Mouse (Mus musculus): ENCODE data around the gene Rgs7bp. TPM values are rescaled to one million over a fixed set of nuclear protein-coding genes. Genes with fewer than 3 reads are reported as not detected.

Rgs7bp gene
- polyA plus RNA-seq, 1 experiment from 2014 or later = 3.2 TPM

DNA sequence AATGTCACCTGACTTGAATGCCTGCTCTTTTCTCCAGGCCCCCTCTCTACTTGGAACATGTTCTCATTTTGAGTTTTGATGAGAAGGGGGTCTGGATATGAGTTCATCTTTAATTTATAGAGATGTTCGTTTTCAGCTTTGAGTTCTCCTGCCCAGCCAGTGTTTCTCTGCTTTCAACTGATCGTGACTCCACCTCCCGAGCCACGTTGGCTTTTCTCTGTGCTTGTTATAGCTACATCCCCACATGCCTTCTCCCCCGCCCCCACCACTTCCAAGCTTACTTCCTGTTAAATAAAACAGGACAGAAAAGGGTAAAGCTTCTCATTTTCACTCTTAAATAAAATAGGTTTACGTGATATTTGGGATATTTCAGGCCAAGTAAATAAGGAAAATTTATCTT is 3.3 kb downstream of the Rgs7bp start:
- no peaks in the 10 kb centered on the region for H3K36me3 ChIP-seq

DNA sequence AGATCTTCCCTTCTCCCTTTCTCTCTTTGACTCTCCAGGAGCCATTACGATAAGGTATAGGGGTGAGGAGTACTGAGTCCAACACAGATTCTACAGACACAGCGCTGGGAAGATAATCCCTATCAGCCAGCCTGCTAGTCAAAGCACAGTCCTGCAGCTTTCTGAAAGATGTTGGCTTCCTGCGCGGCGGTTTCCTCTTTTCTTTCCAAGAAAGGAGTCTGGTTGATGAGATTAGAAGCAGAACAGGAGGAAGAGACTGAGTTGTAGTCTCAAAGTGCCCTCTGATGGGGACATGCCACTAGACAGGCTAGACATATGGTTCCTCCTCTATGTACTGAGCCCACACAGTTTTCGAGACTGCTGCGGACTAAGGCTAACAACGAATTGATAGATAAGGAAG is 6.1 kb downstream of the Rgs7bp start:
- 45% methylated on average over 8 of the region's 8 CpGs for WGBS
- peak; percentile 74 for ATAC-seq (replicated peaks; ENCODE audit: insufficient number of reproducible peaks, insufficient read depth, low FRiP score, low read depth)
- Histone ChIP-seq H3K4me3 (no peak overlapping the region), H3K36me3 (no peaks in the 10 kb centered on the region), H3K27me3 (no peaks in the 10 kb centered on the region), H3K9ac (no peak overlapping the region), H3K9me3 (replicated peaks) (no peaks in the 10 kb centered on the region), H3K27ac (no peak overlapping the region), H3K4me1 (replicated peaks) (peaks cover 14% of the 10 kb centered on the region), H3K4me2 (no peak overlapping the region)

More for the DNA sequence above, 3.3 kb downstream of the Rgs7bp start:
- 29% methylated on average over 6 of the region's 6 CpGs for WGBS
- no peak for ATAC-seq (replicated peaks; ENCODE audit: insufficient number of reproducible peaks, insufficient read depth, low FRiP score, low read depth)
- no peaks in the 10 kb centered on the region for H3K9me3 ChIP-seq (replicated peaks)
- no peak overlapping the region for H3K27ac ChIP-seq
- peaks cover 20% of the 10 kb centered on the region for H3K4me1 ChIP-seq (replicated peaks)
- no peaks in the 10 kb centered on the region for H3K27me3 ChIP-seq
- no peak overlapping the region for H3K4me3 ChIP-seq
- no peak overlapping the region for H3K9ac ChIP-seq
- peak overlapping the region; percentile 21 for H3K4me2 ChIP-seq

DNA sequence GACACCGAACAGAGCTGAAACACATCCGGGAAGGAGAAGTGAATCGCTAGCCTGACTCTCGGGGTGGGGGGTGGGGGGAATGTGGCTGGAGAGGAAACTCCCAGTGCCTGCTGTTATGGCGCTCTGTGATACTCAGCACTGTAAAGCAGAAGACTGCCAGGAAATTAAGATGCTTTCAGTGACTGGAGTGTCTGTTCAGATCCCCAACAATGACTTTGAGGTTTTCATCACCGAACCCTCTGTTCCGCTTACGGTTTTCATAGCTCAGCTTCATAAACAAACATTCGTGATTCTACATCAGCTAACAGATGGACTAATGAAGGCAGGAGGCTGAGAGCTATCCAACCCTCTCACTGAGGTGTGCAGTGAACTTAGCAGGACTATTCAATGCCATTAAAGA is 7.4 kb downstream of the Rgs7bp start:
- Histone ChIP-seq H3K27ac (peak overlapping the region; percentile 20; the same call in 1 of the 2 replicates), H3K4me1 (replicated peaks) (0 out of 2 replicates have a peak, but pooled peaks cover 8% of the 10 kb centered on the region), H3K4me3 (peak overlapping the region; percentile 7; the same call in 1 of the 2 replicates), H3K36me3 (no peaks in the 10 kb centered on the region), H3K4me2 (peak overlapping the region; percentile 37), H3K27me3 (no peaks in the 10 kb centered on the region), H3K9ac (no peak overlapping the region), H3K9me3 (replicated peaks) (no peaks in the 10 kb centered on the region)
- ATAC-seq (replicated peaks; ENCODE audit: insufficient number of reproducible peaks, insufficient read depth, low FRiP score, low read depth) = no peak; the same call in 1 of the 2 replicates
- WGBS = 41% methylated on average over 9 of the region's 9 CpGs

DNA sequence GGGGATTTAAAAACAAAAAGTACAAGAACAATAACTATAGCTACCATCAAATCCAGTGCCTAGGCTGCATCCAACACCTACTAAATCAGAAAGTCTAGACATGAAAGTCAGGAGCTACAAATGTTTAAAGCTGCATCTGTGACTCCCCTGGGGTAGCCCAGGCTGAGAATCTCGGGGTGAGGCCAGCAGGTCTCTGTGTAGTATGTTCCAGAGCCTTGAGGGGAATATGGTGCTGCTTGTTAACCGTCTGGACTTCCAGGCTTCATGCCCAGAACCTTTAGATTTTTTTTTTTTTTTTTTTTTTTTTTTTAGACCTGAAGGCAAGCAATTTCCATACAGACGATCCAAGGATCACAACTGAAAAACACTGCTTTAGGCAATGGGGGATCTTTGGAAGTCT is 10.8 kb downstream of the Rgs7bp start:
- H3K27ac ChIP-seq = no peak overlapping the region
- no peak overlapping the region for H3K4me2 ChIP-seq
- no peak overlapping the region for H3K9ac ChIP-seq
- H3K27me3 ChIP-seq = no peaks in the 10 kb centered on the region
- H3K9me3 ChIP-seq (replicated peaks) = no peaks in the 10 kb centered on the region
- 0 out of 2 replicates have a peak, but pooled peaks cover 4% of the 10 kb centered on the region for H3K4me1 ChIP-seq (replicated peaks)
- 59% methylated on average over 3 of the region's 3 CpGs for WGBS
- no peak overlapping the region for H3K4me3 ChIP-seq
- ATAC-seq (replicated peaks; ENCODE audit: insufficient number of reproducible peaks, insufficient read depth, low FRiP score, low read depth) = no peak
- no peaks in the 10 kb centered on the region for H3K36me3 ChIP-seq

DNA sequence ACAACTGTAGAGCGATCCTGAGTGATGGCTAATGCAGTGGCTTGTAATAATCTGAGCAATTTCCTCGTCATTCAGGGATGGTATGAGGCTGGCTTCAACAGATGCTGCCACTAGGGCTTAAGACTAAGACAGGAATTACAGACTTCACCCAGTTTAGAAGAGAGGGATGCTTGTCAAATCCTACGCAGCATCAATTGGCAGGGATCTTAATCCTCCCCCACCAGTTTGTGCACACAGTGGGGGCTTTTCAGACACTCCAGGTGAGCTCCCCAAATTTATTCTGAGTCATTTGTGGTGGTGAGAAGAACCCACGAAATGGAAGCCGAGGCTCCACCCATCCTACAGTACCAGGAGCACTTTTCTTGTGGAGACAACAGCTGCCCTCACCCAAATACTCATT is 16.4 kb downstream of the Rgs7bp start:
- no peak overlapping the region for H3K9ac ChIP-seq
- 75% methylated on average over 5 of the region's 5 CpGs for WGBS
- H3K4me3 ChIP-seq = no peak overlapping the region
- no peak for ATAC-seq (replicated peaks; ENCODE audit: insufficient number of reproducible peaks, insufficient read depth, low FRiP score, low read depth)
- no peaks in the 10 kb centered on the region for H3K36me3 ChIP-seq
- no peaks in the 10 kb centered on the region for H3K4me1 ChIP-seq (replicated peaks)
- H3K9me3 ChIP-seq (replicated peaks) = no peaks in the 10 kb centered on the region
- H3K27me3 ChIP-seq = no peaks in the 10 kb centered on the region
- H3K4me2 ChIP-seq = no peak overlapping the region
- no peak overlapping the region for H3K27ac ChIP-seq

DNA sequence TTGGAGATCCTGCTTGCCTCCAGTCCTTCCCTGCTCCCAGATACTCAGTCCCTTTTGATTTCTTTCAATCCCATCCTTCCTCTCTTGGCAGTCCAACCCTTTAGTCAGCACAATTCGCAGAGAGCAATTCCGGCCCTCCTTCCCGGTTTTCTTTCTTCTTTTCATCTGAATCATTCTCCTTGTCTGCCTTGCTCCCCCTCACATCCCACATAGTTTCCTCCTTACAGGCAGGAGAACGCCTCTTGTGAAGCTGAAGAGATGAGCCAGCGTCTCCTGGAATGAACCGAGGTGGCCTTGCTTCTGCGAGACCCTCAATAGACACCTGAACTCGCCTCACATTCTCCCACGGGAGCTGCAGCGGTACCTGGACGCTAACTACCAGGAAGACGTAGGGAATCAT is 16.9 kb downstream of the Rgs7bp start:
- H3K27me3 ChIP-seq = no peaks in the 10 kb centered on the region
- no peak overlapping the region for H3K4me2 ChIP-seq
- ATAC-seq (replicated peaks; ENCODE audit: insufficient number of reproducible peaks, insufficient read depth, low FRiP score, low read depth) = no peak
- no peak overlapping the region for H3K27ac ChIP-seq
- no peaks in the 10 kb centered on the region for H3K36me3 ChIP-seq
- no peaks in the 10 kb centered on the region for H3K4me1 ChIP-seq (replicated peaks)
- no peak overlapping the region for H3K4me3 ChIP-seq
- H3K9ac ChIP-seq = no peak overlapping the region
- 79% methylated on average over 12 of the region's 12 CpGs for WGBS
- no peaks in the 10 kb centered on the region for H3K9me3 ChIP-seq (replicated peaks)

- Histone ChIP-seq H3K9me3 (replicated peaks) (no peaks in the 10 kb centered on the region), H3K4me2 (no peak overlapping the region), H3K9ac (no peak overlapping the region), H3K27ac (no peak overlapping the region), H3K27me3 (no peaks in the 10 kb centered on the region), H3K4me1 (replicated peaks) (no peaks in the 10 kb centered on the region), H3K36me3 (no peaks in the 10 kb centered on the region), H3K4me3 (no peak overlapping the region)
- no peak for ATAC-seq (replicated peaks; ENCODE audit: insufficient number of reproducible peaks, insufficient read depth, low FRiP score, low read depth)
Measured at GRCm38 (mm10) chr13:105031882-105032281, 22.8 kb downstream of the Rgs7bp start.

DNA sequence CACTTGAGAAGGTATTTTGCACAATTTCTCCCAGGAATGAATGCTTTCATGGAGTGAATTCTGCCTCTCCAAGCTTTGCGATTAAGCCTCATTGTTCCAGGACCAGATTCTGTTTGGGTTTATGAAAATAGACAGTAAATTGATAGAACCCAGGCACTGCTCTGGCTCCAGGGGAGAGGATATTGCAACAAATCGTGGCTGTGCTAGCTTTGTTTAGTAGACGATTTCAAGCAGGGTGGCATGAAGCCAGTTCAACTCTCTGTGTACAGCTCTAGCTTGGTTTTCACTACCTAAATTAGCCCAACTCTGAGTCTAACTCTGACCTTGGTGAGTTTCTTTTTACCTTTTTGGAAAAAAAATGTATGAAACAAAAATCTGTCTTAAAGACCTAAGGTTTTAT is 26.5 kb downstream of the Rgs7bp start:
- ATAC-seq (replicated peaks; ENCODE audit: insufficient number of reproducible peaks, insufficient read depth, low FRiP score, low read depth) = no peak
- Histone ChIP-seq H3K9ac (no peak overlapping the region), H3K27ac (no peak overlapping the region), H3K27me3 (no peaks in the 10 kb centered on the region), H3K4me2 (no peak overlapping the region), H3K4me3 (no peak overlapping the region), H3K4me1 (replicated peaks) (no peaks in the 10 kb centered on the region), H3K9me3 (replicated peaks) (no peaks in the 10 kb centered on the region), H3K36me3 (no peaks in the 10 kb centered on the region)
- WGBS = 62% methylated on average over 3 of the region's 3 CpGs

- Histone ChIP-seq H3K9ac (no peak overlapping the region), H3K36me3 (no peaks in the 10 kb centered on the region), H3K4me2 (no peak overlapping the region), H3K4me3 (no peak overlapping the region), H3K27me3 (no peaks in the 10 kb centered on the region), H3K4me1 (replicated peaks) (no peaks in the 10 kb centered on the region), H3K27ac (no peak overlapping the region), H3K9me3 (replicated peaks) (no peaks in the 10 kb centered on the region)
- ATAC-seq (replicated peaks; ENCODE audit: insufficient number of reproducible peaks, insufficient read depth, low FRiP score, low read depth) = no peak
- WGBS = 68% methylated on average over 9 of the region's 9 CpGs
Measured at GRCm38 (mm10) chr13:105016577-105016976, 38.2 kb downstream of the Rgs7bp start.

DNA sequence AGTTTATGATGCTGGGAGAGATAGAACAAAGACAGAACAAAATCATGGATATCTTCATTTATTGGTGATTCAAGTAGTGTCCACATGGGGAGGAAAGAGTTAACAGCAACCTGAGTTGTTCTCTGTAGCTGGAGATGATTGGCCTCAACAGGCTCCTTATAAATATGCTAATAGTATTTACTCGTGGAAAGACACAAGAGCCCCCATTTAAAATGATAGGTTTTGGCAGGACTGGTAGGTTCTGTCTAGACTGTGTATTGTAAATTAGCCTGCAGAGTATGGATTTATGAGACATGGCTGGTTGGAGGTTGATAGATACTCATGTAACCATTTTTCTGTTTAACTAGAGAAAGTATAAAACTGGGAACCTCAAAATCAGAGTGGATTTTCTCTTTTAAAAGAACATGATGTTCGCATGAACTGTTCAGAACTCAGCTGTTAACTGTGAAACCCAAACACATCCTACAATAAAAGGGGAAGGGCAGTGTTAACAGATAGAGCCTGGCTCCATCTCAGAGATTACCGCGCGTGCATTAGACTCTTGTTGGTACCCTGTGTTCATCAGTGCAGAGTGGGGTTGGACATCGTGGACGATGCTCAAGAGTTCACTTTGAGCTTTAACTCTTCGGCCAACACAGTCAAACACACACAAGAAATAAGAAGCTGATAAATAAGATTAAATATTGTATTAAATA is 38.9 kb downstream of the Rgs7bp start:
- no peak overlapping the region for H3K4me2 ChIP-seq
- 75% methylated on average over 8 of the region's 8 CpGs for WGBS
- ATAC-seq (replicated peaks; ENCODE audit: insufficient number of reproducible peaks, insufficient read depth, low FRiP score, low read depth) = no peak
- H3K27me3 ChIP-seq = no peaks in the 10 kb centered on the region
- no peaks in the 10 kb centered on the region for H3K36me3 ChIP-seq
- no peaks in the 10 kb centered on the region for H3K9me3 ChIP-seq (replicated peaks)
- no peak overlapping the region for H3K9ac ChIP-seq
- H3K4me1 ChIP-seq (replicated peaks) = no peaks in the 10 kb centered on the region
- H3K4me3 ChIP-seq = no peak overlapping the region
- no peak overlapping the region for H3K27ac ChIP-seq

GRCm38 (mm10) chr13:105011300-105011699 is 43.4 kb downstream of the Rgs7bp start:
- WGBS = 88% methylated on average over 5 of the region's 5 CpGs

DNA sequence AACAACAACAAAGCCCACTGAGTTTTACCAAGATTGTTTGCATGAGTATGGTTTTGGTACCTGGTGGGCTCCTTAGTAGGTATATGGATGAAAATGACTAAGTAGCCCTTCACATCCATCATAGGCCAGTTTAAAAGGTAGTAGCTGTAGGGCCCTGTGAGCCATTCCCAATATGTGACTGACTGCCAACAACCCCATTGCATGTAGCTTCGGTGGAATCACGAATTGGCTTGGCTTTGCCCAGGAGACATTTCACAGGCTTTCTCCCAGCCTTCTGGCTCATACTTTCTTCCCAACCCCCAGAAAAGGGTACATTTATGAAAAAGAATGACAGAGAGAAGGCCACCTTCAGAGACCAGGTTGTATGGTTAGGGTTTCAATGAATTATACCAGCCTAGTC is 45.8 kb downstream of the Rgs7bp start:
- no peaks in the 10 kb centered on the region for H3K27me3 ChIP-seq
- H3K9ac ChIP-seq = no peak overlapping the region
- no peak for ATAC-seq (replicated peaks; ENCODE audit: insufficient number of reproducible peaks, insufficient read depth, low FRiP score, low read depth)
- no peaks in the 10 kb centered on the region for H3K9me3 ChIP-seq (replicated peaks)
- H3K27ac ChIP-seq = no peak overlapping the region
- H3K4me2 ChIP-seq = no peak overlapping the region
- no peaks in the 10 kb centered on the region for H3K36me3 ChIP-seq
- H3K4me3 ChIP-seq = no peak overlapping the region
- WGBS = 78% methylated on average over 2 of the region's 2 CpGs
- no peaks in the 10 kb centered on the region for H3K4me1 ChIP-seq (replicated peaks)

More at GRCm38 (mm10) chr13:105011300-105011699, 43.4 kb downstream of the Rgs7bp start:
- no peak for ATAC-seq (replicated peaks; ENCODE audit: insufficient number of reproducible peaks, insufficient read depth, low FRiP score, low read depth)
- no peaks in the 10 kb centered on the region for H3K27me3 ChIP-seq
- H3K4me1 ChIP-seq (replicated peaks) = no peaks in the 10 kb centered on the region
- no peaks in the 10 kb centered on the region for H3K9me3 ChIP-seq (replicated peaks)
- no peak overlapping the region for H3K4me2 ChIP-seq
- H3K27ac ChIP-seq = no peak overlapping the region
- H3K9ac ChIP-seq = no peak overlapping the region
- no peak overlapping the region for H3K4me3 ChIP-seq
- no peaks in the 10 kb centered on the region for H3K36me3 ChIP-seq
